Mouse (Mus musculus) bone marrow, adult 2 months (tissue): ENCODE data around the gene Eif3i. TPM values are rescaled to one million over a fixed set of nuclear protein-coding genes. Genes with fewer than 3 reads are reported as not detected.
"Not testable (repeated sequence)": the region's sequence is repeated elsewhere in the genome, so short reads cannot be mapped to it uniquely, and the experiment has no call there.

Experiments used
- H3K27ac ChIP-seq: fragments of 200-500 bp; 2 replicates; pipeline ENCODE4 v1.5.1; 2012; ENCODE audit warnings: low read depth, mild to moderate bottlenecking, control low read depth, inconsistent platforms, low read length; ENCODE audit not compliant: control insufficient read depth, poor library complexity, insufficient read depth
- H3K4me1 ChIP-seq: fragments of 200-500 bp; 2 replicates; pipeline ENCODE4 v1.6.1; 2011; ENCODE audit warnings: low read length; ENCODE audit not compliant: control insufficient read depth, insufficient read depth
- H3K4me3 ChIP-seq: fragments of 200-500 bp; replicated peaks from 2 replicates; pipeline ENCODE3; 2011; ENCODE audit warnings: mild to moderate bottlenecking, low read depth, low read length, control low read depth; ENCODE audit not compliant: control insufficient read depth
- CTCF ChIP-seq: fragments of 200-500 bp; IDR thresholded peaks from 2 replicates; pipeline ENCODE4 v1.5.1; 2011; ENCODE audit warnings: low read length, control low read depth; ENCODE audit not compliant: control insufficient read depth, insufficient read depth
- POLR2A ChIP-seq: fragments of 200-500 bp; IDR thresholded peaks from 2 replicates; pipeline ENCODE4 v1.6.1; 2011; ENCODE audit warnings: low read depth, mild to moderate bottlenecking, control low read depth, low read length, borderline replicate concordance; ENCODE audit not compliant: control insufficient read depth
- WGBS: fragments of 180-500 bp; shearing (Covaris S2); methylation state at CpG from one replicate; pipeline ENCODE4 v1.1.7; 2018; 5-methylcytosine and 5-hydroxymethylcytosine counted together
- polyA plus RNA-seq: library from polyadenylated mRNA; stranded (reverse); fragments of >200 nt; gene quantifications from 2 replicates; pipeline ENCODE4 v1.2.4, GENCODE M21; 2011; ENCODE audit warnings: low replicate concordance; ENCODE audit not compliant: missing spikeins, insufficient read depth, insufficient read length

Gene Eif3i
- polyA plus RNA-seq, 1 experiment: 123 TPM

- no peak overlapping the region for H3K27ac ChIP-seq
- H3K4me3 ChIP-seq: no peak overlapping the region
- no peak for TF ChIP-seq POLR2A
- TF ChIP-seq CTCF: no peak
- 82% methylated on average over 1 of the region's 1 CpGs for WGBS
- H3K4me1 ChIP-seq: no peaks in the 10 kb centered on the region
These were observed 50.2 kb downstream of the Eif3i start for GRCm38 (mm10) chr4:129550295-129550694.

GRCm38 (mm10) chr4:129549306-129549705 lies 51.1 kb downstream of the Eif3i start:
- WGBS: 67% methylated on average over 2 of the region's 2 CpGs
- no peak overlapping the region for H3K4me3 ChIP-seq
- TF ChIP-seq CTCF (0 out of 2 replicates have a peak, but pooled peaks have one; percentile 1), POLR2A (no peak)
- no peak overlapping the region for H3K27ac ChIP-seq
- H3K4me1 ChIP-seq: no peaks in the 10 kb centered on the region

GRCm38 (mm10) chr4:129547631-129548030 lies 52.8 kb downstream of the Eif3i start:
- 77% methylated on average over 4 of the region's 4 CpGs for WGBS
- H3K27ac ChIP-seq, H3K4me1 ChIP-seq, H3K4me3 ChIP-seq: not testable (repeated sequence)

- 91% methylated on average over 4 of the region's 4 CpGs for WGBS
- no peak for TF ChIP-seq POLR2A
- TF ChIP-seq CTCF: no peak
- Histone ChIP-seq H3K27ac (no peak overlapping the region), H3K4me1 (no peaks in the 10 kb centered on the region; the same call in 1 of the 2 replicates), H3K4me3 (no peak overlapping the region)
These were observed 56.3 kb downstream of the Eif3i start for GRCm38 (mm10) chr4:129544106-129544505.

- Histone ChIP-seq H3K4me3 (peak within 1 kb of the TSS; percentile 94), H3K4me1 (no peaks in the 10 kb centered on the region; the same call in 1 of the 2 replicates), H3K27ac (peak within 1 kb of the TSS; percentile 85)
- TF ChIP-seq POLR2A: peak; percentile 57; the same call in 1 of the 2 replicates
- TF ChIP-seq CTCF: no peak
- 1% methylated on average over 46 of the region's 46 CpGs for WGBS
These were observed 57.8 kb downstream of the Eif3i start, which contains the start of gene Hdac1 for GRCm38 (mm10) chr4:129542592-129543141. Hdac1 (minus strand) TSS chr4:129542713.

Other genes with a start within 250 kb of the Eif3i start
- gene Zbtb8a, start 222.5 kb downstream of the Eif3i start, polyA plus RNA-seq: 1.3 and 4.9 TPM in 2 replicates
- not detected in 2 replicates for gene Zbtb8b, start 159.8 kb downstream of the Eif3i start, polyA plus RNA-seq
- gene Bsdc1, start 139.1 kb downstream of the Eif3i start, polyA plus RNA-seq: 96.2 and 127 TPM in 2 replicates
- not detected in 2 replicates for gene Tssk3, start 109.6 kb downstream of the Eif3i start, polyA plus RNA-seq
- gene Fam229a, start 109.5 kb downstream of the Eif3i start, polyA plus RNA-seq: 2.8 TPM in 1 of 2 replicates, not detected in the other
- 14.6 and 53.8 TPM in 2 replicates for gene Marcksl1, start 87.1 kb downstream of the Eif3i start, polyA plus RNA-seq
- gene Hdac1, start 57.9 kb downstream of the Eif3i start, polyA plus RNA-seq: 78.4 and 100 TPM in 2 replicates
- gene Lck, start 27.0 kb downstream of the Eif3i start, polyA plus RNA-seq: 10.2 and 17.8 TPM in 2 replicates
- 9.0 TPM in 2 replicates for gene Fam167b, start 22.1 kb downstream of the Eif3i start, polyA plus RNA-seq
- 71.2 and 118 TPM in 2 replicates for gene Tmem234, start within 50 bp of the Eif3i start, polyA plus RNA-seq
- 3.5 and 12.6 TPM in 2 replicates for gene Dcdc2b, start 13.6 kb upstream of the Eif3i start, polyA plus RNA-seq
- 11.1 and 11.6 TPM in 2 replicates for gene Iqcc, start 18.5 kb upstream of the Eif3i start, polyA plus RNA-seq
- 42.2 and 75.8 TPM in 2 replicates for gene Ccdc28b, start 23.3 kb upstream of the Eif3i start, polyA plus RNA-seq
- 22.8 and 43.7 TPM in 2 replicates for gene Txlna, start 40.4 kb upstream of the Eif3i start, polyA plus RNA-seq
- gene Kpna6, start 72.1 kb upstream of the Eif3i start, polyA plus RNA-seq: 8.6 and 19.2 TPM in 2 replicates
- 3.7 and 9.3 TPM in 2 replicates for gene Tmem39b, start 96.2 kb upstream of the Eif3i start, polyA plus RNA-seq
- 33.6 and 40.4 TPM in 2 replicates for gene Khdrbs1, start 141.7 kb upstream of the Eif3i start, polyA plus RNA-seq
- 70.4 and 92.1 TPM in 2 replicates for gene Ptp4a2, start 210.6 kb upstream of the Eif3i start, polyA plus RNA-seq